Mouse (Mus musculus) liver, embryonic 11.5 days (tissue): Measurements from ENCODE around the gene Tm9sf3. TPM values are rescaled to one million over a fixed set of nuclear protein-coding genes. Genes with fewer than 3 reads are reported as not detected.

Experiments used
- ATAC-seq: fragments of 200-750 bp; cut with Nextera tagmentation; replicated peaks from 2 replicates; pipeline ENCODE4 v1.8.0; 2017; ENCODE audit warnings: moderate number of reproducible peaks, mild to moderate bottlenecking, moderate TSS enrichment, moderate library complexity; ENCODE audit not compliant: low FRiP score
- DNase-seq: peaks from one replicate; pipeline ENCODE4 v3.0.0-alpha.2; 2017; ENCODE audit warnings: low spot score
- H3K27ac ChIP-seq: fragments of 300-500 bp; sonication (generic); 2 replicates; pipeline ENCODE4 v1.5.1; 2014; ENCODE audit warnings: mild to moderate bottlenecking, low read depth, low read length, control low read depth
- H3K27me3 ChIP-seq: fragments of 300-500 bp; sonication (generic); replicated peaks from 2 replicates; pipeline ENCODE4 v1.6.1; 2014; ENCODE audit warnings: low read length, mixed read lengths; ENCODE audit not compliant: control insufficient read depth, insufficient read depth
- H3K36me3 ChIP-seq: fragments of 300-500 bp; sonication (generic); 2 replicates; pipeline ENCODE4 v1.6.1; 2014; ENCODE audit warnings: mild to moderate bottlenecking, low read length, moderate library complexity, mixed read lengths; ENCODE audit not compliant: control insufficient read depth, insufficient read depth
- H3K4me1 ChIP-seq: fragments of 300-500 bp; sonication (generic); replicated peaks from 2 replicates; pipeline ENCODE4 v1.6.1; 2014; ENCODE audit warnings: low read length, mixed read lengths; ENCODE audit not compliant: control insufficient read depth, insufficient read depth
- H3K4me2 ChIP-seq: fragments of 300-500 bp; sonication (generic); 2 replicates; pipeline ENCODE4 v1.6.1; 2014; ENCODE audit warnings: mild to moderate bottlenecking, control low read depth, moderate library complexity
- H3K4me3 ChIP-seq: fragments of 300-500 bp; sonication (generic); 2 replicates; pipeline ENCODE4 v1.5.1; 2014; ENCODE audit warnings: low read depth, low read length, control low read depth
- H3K9ac ChIP-seq: fragments of 300-500 bp; sonication (generic); 2 replicates; pipeline ENCODE4 v1.6.1; 2014; ENCODE audit warnings: low read depth, low read length, control low read depth
- H3K9me3 ChIP-seq: fragments of 300-500 bp; sonication (generic); 2 replicates; pipeline ENCODE4 v1.6.1; 2016; ENCODE audit warnings: low read length, inconsistent platforms, mixed read lengths; ENCODE audit not compliant: control insufficient read depth
- WGBS: fragments of 180-500 bp; shearing (Covaris S2); extraction: QIAGEN DNeasy Blood & Tissue Kit; methylation state at CpG from one replicate; pipeline ENCODE4 v1.1.7; 2014; 5-methylcytosine and 5-hydroxymethylcytosine counted together
- polyA plus RNA-seq: library from polyadenylated mRNA; unstranded; fragments of >200 nt; fragmentation: Nextera tagmentation; extraction: Ambion mirVana; gene quantifications from 2 replicates; pipeline ENCODE4 v1.2.1, GENCODE M21; 2014

The Tm9sf3 gene
- polyA plus RNA-seq, 1 experiment from 2014 or later = 112 TPM

DNA sequence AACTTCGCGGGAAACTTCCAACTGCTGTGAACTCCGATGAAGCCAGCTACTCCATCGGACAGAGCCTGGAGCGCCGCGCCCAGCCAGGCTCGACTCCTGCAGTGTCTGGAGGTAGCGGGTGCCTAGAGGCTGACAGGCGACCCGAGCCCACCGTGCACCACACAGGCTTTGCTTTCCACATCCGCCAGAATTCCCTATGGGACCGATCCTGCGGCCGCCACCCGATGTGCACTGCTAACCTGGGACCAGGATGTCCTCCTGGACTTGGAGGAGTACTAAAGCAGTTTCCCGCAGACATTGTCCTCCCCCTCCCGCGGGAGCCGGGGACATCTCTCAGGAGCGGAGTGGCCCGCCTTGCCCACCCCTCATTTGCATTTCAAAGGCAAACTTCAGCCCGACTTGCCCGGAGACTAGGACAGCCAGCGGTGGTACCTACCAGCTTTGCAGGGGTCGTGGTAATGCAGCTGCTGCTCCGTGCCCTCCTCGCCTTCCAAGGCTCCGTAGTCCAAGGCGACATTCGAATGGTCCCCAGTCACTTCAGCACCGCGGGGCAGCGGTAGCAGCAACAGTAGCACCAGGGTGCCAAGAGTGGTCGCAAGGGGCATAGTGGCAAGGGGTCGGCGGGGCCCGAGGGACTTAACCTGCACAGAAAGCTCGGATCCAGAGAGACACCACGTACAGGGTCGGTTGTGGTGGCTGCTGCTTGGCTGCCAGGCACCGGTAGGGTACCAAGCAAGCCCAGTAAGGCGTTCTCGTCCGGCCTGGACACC lies 57.6 kb downstream of the Tm9sf3 start:
- H3K4me3 ChIP-seq = peak overlapping the region; percentile 43
- 2% methylated on average over 46 of the region's 46 CpGs for WGBS
- ATAC-seq = 0 out of 2 replicates have a peak, but pooled peaks have one; percentile 5

DNA sequence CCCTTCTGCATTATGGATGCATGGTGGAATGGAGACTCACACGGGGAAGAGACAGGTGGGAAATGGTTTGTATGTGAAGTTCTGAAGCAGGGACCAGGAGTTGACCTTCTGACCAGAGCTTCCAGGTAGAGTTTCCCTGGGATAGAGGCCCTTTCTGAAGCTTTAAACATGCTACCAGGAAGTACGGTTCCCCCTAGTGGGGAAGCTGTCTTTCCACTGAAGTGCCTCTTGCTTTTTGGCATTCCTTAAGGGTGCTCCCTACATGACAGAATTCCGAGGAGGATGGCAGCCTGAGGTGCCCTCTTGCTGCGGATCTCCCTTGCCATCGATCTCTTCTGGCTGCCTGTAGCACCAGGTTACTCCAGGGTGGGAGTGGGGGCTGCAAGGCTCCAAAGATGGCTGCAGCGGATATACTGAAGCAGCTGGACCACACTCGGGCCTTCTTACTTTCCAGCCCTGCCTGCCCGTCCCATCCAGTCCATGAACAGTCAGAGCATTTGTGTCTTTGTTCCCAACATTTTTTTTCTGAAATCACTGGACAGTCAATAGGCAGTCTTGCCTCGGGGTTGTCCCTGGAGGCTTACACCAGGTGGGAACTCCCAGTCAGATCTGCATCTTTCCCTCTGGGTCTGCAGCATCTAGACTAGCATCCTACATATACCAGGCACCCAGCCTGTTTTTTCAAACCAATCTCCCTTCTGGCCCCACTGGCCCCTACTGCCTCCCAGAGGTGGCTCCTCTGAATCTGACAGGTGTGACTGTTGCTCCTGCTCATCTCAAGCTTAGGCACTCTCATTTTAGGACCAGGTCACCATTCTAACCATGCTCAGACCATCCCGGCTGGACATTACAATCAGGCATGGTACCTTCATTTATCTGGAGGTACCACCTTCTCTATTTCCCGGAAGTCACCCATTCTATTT lies 59.4 kb downstream of the Tm9sf3 start:
- H3K36me3 ChIP-seq = no peaks in the 10 kb centered on the region
- H3K27me3 ChIP-seq = peaks cover 45% of the 10 kb centered on the region
- DNase-seq = no peak
- no peaks in the 10 kb centered on the region for H3K9me3 ChIP-seq
- H3K9ac ChIP-seq = no peak overlapping the region
- no peak overlapping the region for H3K4me2 ChIP-seq
- no peak overlapping the region for H3K27ac ChIP-seq
- H3K4me1 ChIP-seq = peaks cover 8% of the 10 kb centered on the region
- WGBS = 61% methylated on average over 11 of the region's 11 CpGs
- no peak overlapping the region for H3K4me3 ChIP-seq
- no peak for ATAC-seq

More for the DNA sequence above, 57.6 kb downstream of the Tm9sf3 start:
- peak; percentile 40 for DNase-seq
- Histone ChIP-seq H3K27me3 (peaks cover 45% of the 10 kb centered on the region), H3K4me1 (peaks cover 8% of the 10 kb centered on the region), H3K4me2 (peak overlapping the region; percentile 74), H3K9ac (no peak overlapping the region), H3K27ac (no peak overlapping the region), H3K9me3 (no peaks in the 10 kb centered on the region), H3K36me3 (no peaks in the 10 kb centered on the region)

DNA sequence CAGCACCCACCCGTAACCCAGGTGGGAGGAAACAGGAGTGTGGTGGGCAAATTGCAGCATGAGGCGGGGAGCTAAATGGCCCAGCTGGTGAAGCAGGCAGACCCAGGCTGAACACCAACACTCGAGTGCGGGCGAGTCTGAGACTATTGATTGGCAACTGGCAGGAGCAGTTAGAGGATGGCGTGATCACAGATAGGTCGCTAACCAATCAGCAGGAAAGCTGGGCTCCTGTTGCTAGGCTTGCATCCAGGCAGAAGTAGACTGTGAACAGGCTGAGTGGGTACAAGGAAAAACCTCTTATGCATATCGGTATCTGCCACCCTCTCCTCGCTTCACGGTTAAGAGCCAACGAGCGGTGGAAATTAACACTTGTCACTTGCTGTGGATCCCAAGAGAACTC lies 66.2 kb downstream of the Tm9sf3 start:
- no peak for ATAC-seq
- H3K9ac ChIP-seq = no peak overlapping the region
- DNase-seq = no peak
- H3K4me2 ChIP-seq = no peak overlapping the region
- H3K9me3 ChIP-seq = no peaks in the 10 kb centered on the region
- no peak overlapping the region for H3K27ac ChIP-seq
- 84% methylated on average over 12 of the region's 12 CpGs for WGBS
- no peak overlapping the region for H3K4me3 ChIP-seq
- H3K4me1 ChIP-seq = no peaks in the 10 kb centered on the region
- H3K36me3 ChIP-seq = no peaks in the 10 kb centered on the region
- H3K27me3 ChIP-seq = no peaks in the 10 kb centered on the region

DNA sequence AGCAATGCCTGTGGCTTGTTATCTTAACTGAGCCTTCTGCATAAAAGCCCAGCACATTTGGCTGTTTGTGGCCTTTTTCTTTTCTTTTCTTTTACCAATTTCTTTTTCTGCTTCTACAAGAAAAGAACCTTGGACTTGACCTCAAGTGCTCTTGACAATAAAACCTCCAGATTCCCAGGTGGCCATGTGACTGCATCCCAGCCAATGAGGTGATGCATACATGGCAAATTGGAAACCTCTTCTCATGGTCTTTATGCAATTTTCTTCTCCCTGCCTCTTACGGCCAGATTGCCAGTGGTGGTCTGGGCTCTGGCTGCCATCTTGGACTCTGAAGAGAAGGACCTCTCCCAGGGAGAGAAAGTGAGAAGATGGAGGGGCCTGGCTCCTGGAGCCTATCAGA lies 70.4 kb downstream of the Tm9sf3 start:
- Histone ChIP-seq H3K9me3 (no peaks in the 10 kb centered on the region), H3K4me2 (no peak overlapping the region), H3K36me3 (no peaks in the 10 kb centered on the region), H3K9ac (no peak overlapping the region), H3K4me1 (no peaks in the 10 kb centered on the region), H3K27me3 (no peaks in the 10 kb centered on the region), H3K27ac (no peak overlapping the region), H3K4me3 (no peak overlapping the region)
- DNase-seq (no peak), ATAC-seq (no peak)
- WGBS = 83% methylated on average over 1 of the region's 1 CpGs

DNA sequence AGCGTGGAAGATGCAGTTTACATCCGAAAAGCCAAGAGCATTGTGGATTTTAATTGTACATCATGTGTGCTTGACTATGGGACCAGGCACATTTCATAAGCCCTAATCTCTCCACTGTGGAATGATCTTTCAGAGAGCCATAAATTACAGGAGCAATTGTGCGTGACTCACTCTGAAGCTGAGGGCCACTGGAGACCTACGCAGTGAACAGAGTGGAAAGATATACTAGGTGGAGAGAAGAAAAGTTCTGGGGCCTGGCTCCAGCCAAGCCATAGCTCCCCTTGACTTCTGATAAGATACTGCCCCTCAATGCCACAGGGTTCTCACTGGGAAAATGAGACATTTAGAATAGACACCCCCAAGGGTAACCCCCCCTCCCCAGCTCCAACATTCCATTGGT lies 70.8 kb downstream of the Tm9sf3 start:
- DNase-seq (no peak), ATAC-seq (no peak)
- no peak overlapping the region for H3K4me3 ChIP-seq
- H3K4me2 ChIP-seq = no peak overlapping the region
- 85% methylated on average over 4 of the region's 4 CpGs for WGBS
- H3K9ac ChIP-seq = no peak overlapping the region
- no peaks in the 10 kb centered on the region for H3K36me3 ChIP-seq
- no peak overlapping the region for H3K27ac ChIP-seq
- no peaks in the 10 kb centered on the region for H3K9me3 ChIP-seq
- H3K4me1 ChIP-seq = no peaks in the 10 kb centered on the region
- no peaks in the 10 kb centered on the region for H3K27me3 ChIP-seq

DNA sequence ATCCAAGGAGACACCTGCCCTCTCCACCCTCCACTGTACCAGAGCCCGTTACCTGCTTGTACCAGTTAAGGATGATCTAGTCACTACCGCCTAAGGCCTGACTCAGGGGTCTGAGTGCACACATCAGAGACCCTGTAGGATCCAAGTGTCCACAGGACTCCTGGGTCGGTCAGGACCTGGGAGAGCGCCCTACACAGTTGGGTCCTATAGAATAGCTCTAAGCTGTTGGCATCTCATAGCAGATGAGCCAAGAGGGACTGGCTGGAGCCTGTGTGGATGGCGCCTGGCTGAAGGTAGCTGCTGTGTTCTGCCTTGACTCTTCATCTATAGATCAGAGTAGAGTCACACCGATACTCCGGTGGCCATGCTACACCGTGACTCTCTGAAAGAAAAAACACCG lies 72.1 kb downstream of the Tm9sf3 start:
- Histone ChIP-seq H3K9ac (no peak overlapping the region), H3K4me2 (no peak overlapping the region), H3K27ac (no peak overlapping the region), H3K27me3 (no peaks in the 10 kb centered on the region), H3K4me3 (no peak overlapping the region), H3K4me1 (no peaks in the 10 kb centered on the region), H3K9me3 (no peaks in the 10 kb centered on the region), H3K36me3 (no peaks in the 10 kb centered on the region)
- DNase-seq = peak; percentile 41
- ATAC-seq = no peak
- 72% methylated on average over 9 of the region's 9 CpGs for WGBS

DNA sequence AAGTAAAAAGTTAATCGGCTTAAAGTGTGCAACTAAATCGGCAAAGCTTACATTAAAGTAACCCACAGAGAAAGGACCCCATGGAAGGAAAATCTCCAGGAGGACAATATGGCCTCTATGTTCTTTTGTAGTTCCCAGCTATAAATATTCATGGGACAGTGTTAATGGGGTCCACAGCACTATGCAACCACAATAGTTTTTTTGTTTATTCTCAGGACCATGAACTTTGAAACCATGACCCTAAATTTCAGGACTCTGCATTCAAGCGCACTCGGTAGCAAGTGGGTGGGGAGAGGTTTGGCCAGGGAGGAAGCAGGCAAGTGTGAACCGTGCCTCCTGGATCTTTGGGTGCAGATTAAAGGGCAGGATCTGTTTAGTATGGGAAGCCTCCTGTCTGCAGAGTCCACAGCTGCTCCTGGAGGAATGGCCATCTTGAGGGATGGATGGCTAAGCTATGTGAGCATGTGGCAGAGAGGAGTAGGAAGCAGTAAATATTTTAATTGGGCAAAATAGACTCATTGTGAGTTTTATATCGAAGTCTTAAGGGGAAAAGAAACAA lies 72.8 kb downstream of the Tm9sf3 start:
- Histone ChIP-seq H3K9ac (no peak overlapping the region), H3K36me3 (no peaks in the 10 kb centered on the region), H3K4me3 (no peak overlapping the region), H3K9me3 (no peaks in the 10 kb centered on the region), H3K4me2 (no peak overlapping the region), H3K27ac (no peak overlapping the region), H3K4me1 (no peaks in the 10 kb centered on the region), H3K27me3 (no peaks in the 10 kb centered on the region)
- ATAC-seq (no peak), DNase-seq (no peak)
- WGBS = 74% methylated on average over 6 of the region's 6 CpGs

GRCm38 (mm10) chr19:41177331-41177730 lies 86.5 kb downstream of the Tm9sf3 start:
- ATAC-seq = no peak
- Histone ChIP-seq H3K9ac (no peak overlapping the region), H3K4me3 (no peak overlapping the region), H3K4me1 (no peaks in the 10 kb centered on the region), H3K27me3 (no peaks in the 10 kb centered on the region), H3K36me3 (no peaks in the 10 kb centered on the region), H3K27ac (no peak overlapping the region), H3K4me2 (no peak overlapping the region), H3K9me3 (no peaks in the 10 kb centered on the region)
- 38% methylated on average over 6 of the region's 6 CpGs for WGBS
- DNase-seq = no peak
